Mouse (Mus musculus): ENCODE data around the gene Sp2. TPM values are rescaled to one million over a fixed set of nuclear protein-coding genes. Genes with fewer than 3 reads are reported as not detected.

Sp2 gene
- polyA plus RNA-seq, 1 experiment: 26.3 TPM

DNA sequence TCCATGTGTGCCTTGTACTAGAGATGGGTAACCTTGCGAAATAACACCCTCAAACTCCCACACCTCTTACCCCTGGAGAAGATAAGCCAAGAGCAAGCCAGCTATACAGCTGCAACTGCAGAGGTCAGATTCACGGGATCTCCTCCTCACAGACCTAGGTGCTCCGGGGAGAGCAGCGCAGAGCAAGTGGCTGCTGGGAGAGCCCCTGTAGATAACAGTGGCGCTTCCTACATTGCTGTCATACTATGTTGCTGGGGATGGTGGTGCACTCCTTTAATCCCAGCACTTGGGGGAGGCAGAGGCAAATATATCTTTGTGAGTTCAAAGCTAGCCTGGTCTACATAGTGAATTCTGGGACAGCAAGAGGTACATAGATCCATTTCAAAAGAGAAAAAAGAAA, 56.2 kb downstream of the Sp2 start:
- Histone ChIP-seq H3K4me3 (replicated peaks; ENCODE audit: extremely low read depth, low read depth, low read length) (no peak overlapping the region), H3K4me1 (ENCODE audit: control insufficient read depth, insufficient read depth, low read length) (no peaks in the 10 kb centered on the region)
- 82% methylated on average over 5 of the region's 5 CpGs for WGBS
- TF ChIP-seq CTCF (IDR thresholded peaks at IDR 0.05; ENCODE audit: insufficient read depth, low read length): no peak
- no peak for TF ChIP-seq POLR2A (IDR thresholded peaks at IDR 0.05; ENCODE audit: borderline replicate concordance, extremely low read depth, low read depth, low read length)
- DNase-seq: no peak

DNA sequence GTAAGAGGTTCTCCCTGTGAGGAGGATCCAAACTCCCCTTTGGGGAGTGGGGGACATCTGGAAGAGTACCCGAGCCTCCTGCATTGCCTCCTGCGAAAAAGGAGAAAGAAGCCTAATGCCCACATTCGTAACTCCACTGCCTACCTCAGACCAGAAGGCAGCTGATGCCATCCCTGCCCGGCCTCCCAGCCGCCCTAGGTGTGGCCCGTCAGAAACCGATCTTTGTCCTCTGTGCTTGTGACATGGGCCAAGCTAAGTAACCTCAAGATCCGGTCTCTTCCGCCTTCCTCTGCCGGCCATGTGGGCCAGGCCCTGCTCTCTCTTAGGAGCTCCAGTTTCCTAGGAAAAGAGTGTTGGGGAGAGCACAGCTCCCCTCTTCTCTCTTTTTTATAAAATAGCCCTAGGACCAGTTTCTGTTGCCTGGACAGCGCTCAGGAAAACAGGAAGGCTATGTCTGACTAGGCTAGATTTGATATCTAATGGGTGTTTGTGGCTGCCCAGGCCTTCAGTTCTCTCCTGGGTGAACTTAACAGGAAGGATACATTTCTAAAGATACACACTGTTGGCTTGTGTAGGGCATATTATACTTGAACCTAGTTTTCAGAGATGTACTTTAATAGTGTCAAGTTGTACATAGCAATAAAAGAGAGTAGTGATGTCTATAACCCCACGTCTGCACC, 57.1 kb downstream of the Sp2 start:
- no peak overlapping the region for H3K4me3 ChIP-seq (replicated peaks; ENCODE audit: extremely low read depth, low read depth, low read length)
- 80% methylated on average over 12 of the region's 12 CpGs for WGBS
- DNase-seq: no peak
- H3K4me1 ChIP-seq (ENCODE audit: control insufficient read depth, insufficient read depth, low read length): no peaks in the 10 kb centered on the region
- TF ChIP-seq CTCF (IDR thresholded peaks at IDR 0.05; ENCODE audit: insufficient read depth, low read length): no peak
- no peak for TF ChIP-seq POLR2A (IDR thresholded peaks at IDR 0.05; ENCODE audit: borderline replicate concordance, extremely low read depth, low read depth, low read length)

DNA sequence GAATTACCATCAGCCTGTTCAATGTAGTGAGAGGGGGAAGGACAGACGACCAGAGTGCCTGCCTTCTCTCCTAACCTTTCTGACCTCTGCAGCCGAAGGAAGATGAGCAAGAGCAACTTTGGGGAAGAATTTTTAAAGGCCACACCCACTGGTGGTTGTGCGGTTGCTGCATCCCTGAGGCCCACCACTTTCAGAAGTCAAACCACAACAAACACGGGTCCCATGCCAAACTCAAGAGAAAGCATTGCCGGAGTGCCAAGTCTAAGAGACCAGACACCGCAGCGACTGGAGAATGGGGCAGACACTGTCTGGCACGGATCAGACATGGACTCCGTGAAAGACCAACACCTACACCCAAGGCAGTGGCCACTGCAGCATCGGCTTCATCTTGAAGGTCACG, 57.9 kb downstream of the Sp2 start:
- no peaks in the 10 kb centered on the region for H3K4me1 ChIP-seq (ENCODE audit: control insufficient read depth, insufficient read depth, low read length)
- no peak overlapping the region for H3K4me3 ChIP-seq (replicated peaks; ENCODE audit: extremely low read depth, low read depth, low read length)
- TF ChIP-seq CTCF (IDR thresholded peaks at IDR 0.05; ENCODE audit: insufficient read depth, low read length): no peak
- TF ChIP-seq POLR2A (IDR thresholded peaks at IDR 0.05; ENCODE audit: borderline replicate concordance, extremely low read depth, low read depth, low read length): no peak
- no peak for DNase-seq
- 67% methylated on average over 11 of the region's 11 CpGs for WGBS

DNA sequence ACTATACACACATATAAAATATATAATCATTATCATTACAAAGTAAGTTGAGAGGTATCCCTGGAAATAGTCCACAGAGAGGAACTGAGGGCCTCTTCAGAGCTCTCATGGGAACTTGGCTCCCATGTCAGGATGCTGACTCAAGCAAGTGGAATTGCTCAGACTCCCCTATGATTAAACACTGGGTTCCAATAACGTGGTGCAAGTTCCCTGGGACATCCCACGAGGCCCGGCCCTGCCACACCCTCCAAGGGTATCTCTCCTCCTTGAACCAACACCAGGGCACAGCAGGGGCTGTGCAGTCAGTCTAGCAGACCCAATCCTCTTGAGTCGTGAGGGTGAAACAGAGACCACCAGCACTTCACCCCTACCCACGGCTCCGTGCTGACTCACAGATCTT, 63.8 kb downstream of the Sp2 start:
- Histone ChIP-seq H3K4me1 (ENCODE audit: control insufficient read depth, insufficient read depth, low read length) (peaks cover 5% of the 10 kb centered on the region; the same call in 1 of the 2 replicates), H3K4me3 (replicated peaks; ENCODE audit: extremely low read depth, low read depth, low read length) (no peak overlapping the region)
- DNase-seq: no peak
- TF ChIP-seq POLR2A (IDR thresholded peaks at IDR 0.05; ENCODE audit: borderline replicate concordance, extremely low read depth, low read depth, low read length) (no peak), CTCF (IDR thresholded peaks at IDR 0.05; ENCODE audit: insufficient read depth, low read length) (no peak)
- WGBS: 43% methylated on average over 6 of the region's 6 CpGs

- TF ChIP-seq CTCF (IDR thresholded peaks at IDR 0.05; ENCODE audit: insufficient read depth, low read length) (no peak), POLR2A (IDR thresholded peaks at IDR 0.05; ENCODE audit: borderline replicate concordance, extremely low read depth, low read depth, low read length) (no peak)
- WGBS: 86% methylated on average over 6 of the region's 6 CpGs
These were observed 65.3 kb downstream of the Sp2 start for GRCm38 (mm10) chr11:96917415-96917814.

DNA sequence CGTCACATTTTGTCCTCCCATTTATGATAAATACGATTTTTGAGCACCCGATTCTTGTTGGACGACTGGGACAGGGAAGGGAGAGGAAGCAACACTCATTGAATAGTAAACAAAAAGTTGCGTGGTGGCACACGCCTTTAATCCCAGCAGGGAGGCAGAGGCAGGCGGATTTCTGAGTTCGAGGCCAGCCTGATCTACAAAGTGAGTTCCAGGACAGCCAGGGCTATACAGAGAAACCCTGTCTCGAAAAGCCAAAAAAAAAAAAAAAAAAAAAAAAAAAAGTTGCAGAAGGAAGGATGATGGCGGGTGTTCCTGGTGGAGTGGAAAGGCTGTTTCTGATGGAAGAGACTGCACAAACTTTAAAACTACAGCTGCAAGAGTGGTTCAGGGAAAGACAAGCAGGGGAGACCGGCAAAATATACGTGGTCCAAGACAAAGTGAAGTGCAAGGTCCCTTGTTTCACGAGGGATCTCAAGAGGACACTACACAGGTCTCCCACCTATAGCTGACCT, 65.8 kb downstream of the Sp2 start:
- DNase-seq: peak; percentile 52
- Histone ChIP-seq H3K4me1 (ENCODE audit: control insufficient read depth, insufficient read depth, low read length) (peaks cover 5% of the 10 kb centered on the region; the same call in 1 of the 2 replicates), H3K4me3 (replicated peaks; ENCODE audit: extremely low read depth, low read depth, low read length) (peak overlapping the region; percentile 30)
- WGBS: 21% methylated on average over 13 of the region's 13 CpGs
- TF ChIP-seq CTCF (IDR thresholded peaks at IDR 0.05; ENCODE audit: insufficient read depth, low read length) (no peak), POLR2A (IDR thresholded peaks at IDR 0.05; ENCODE audit: borderline replicate concordance, extremely low read depth, low read depth, low read length) (no peak)

More at GRCm38 (mm10) chr11:96917415-96917814, 65.3 kb downstream of the Sp2 start:
- Histone ChIP-seq H3K4me3 (replicated peaks; ENCODE audit: extremely low read depth, low read depth, low read length) (no peak overlapping the region), H3K4me1 (ENCODE audit: control insufficient read depth, insufficient read depth, low read length) (peaks cover 5% of the 10 kb centered on the region; the same call in 1 of the 2 replicates)
- no peak for DNase-seq

- TF ChIP-seq POLR2A (IDR thresholded peaks at IDR 0.05; ENCODE audit: borderline replicate concordance, extremely low read depth, low read depth, low read length): peak; percentile 79; the same call in 1 of the 2 replicates
- peak; percentile 74 for TF ChIP-seq CTCF (IDR thresholded peaks at IDR 0.05; ENCODE audit: insufficient read depth, low read length)
- DNase-seq: peak; percentile 99
- peaks cover 5% of the 10 kb centered on the region; the same call in 1 of the 2 replicates for H3K4me1 ChIP-seq (ENCODE audit: control insufficient read depth, insufficient read depth, low read length)
- under 1% methylated on average over 55 of the region's 55 CpGs for WGBS
- peak within 1 kb of the TSS; percentile 75 for H3K4me3 ChIP-seq (replicated peaks; ENCODE audit: extremely low read depth, low read depth, low read length)
These were observed 66.5 kb downstream of the Sp2 start, which contains the start of gene Cdk5rap3 for GRCm38 (mm10) chr11:96916044-96916884. Cdk5rap3 (minus strand) TSS chr11:96916496.

DNA sequence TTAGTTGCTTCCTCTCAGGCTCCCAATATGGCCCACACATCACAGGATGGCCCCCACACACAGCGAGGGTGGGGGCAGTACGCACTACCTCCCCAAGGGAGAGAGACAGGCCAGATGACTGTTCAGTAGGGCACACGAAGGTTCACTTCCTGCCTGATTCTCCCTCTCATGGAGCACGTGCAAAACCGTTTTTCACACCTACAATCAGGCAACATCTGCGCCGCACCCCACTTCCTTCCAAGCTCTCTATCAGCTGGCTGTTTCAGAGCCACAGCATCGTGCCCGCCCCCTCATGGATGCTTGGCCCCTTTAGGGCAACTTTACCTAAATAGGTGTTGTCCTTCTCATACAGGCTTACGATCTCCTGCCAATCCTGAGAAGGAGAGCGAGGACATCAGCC, 70.1 kb downstream of the Sp2 start:
- peaks cover 5% of the 10 kb centered on the region; the same call in 1 of the 2 replicates for H3K4me1 ChIP-seq (ENCODE audit: control insufficient read depth, insufficient read depth, low read length)
- no peak for DNase-seq
- no peak for TF ChIP-seq POLR2A (IDR thresholded peaks at IDR 0.05; ENCODE audit: borderline replicate concordance, extremely low read depth, low read depth, low read length)
- TF ChIP-seq CTCF (IDR thresholded peaks at IDR 0.05; ENCODE audit: insufficient read depth, low read length): no peak
- 69% methylated on average over 11 of the region's 11 CpGs for WGBS
- H3K4me3 ChIP-seq (replicated peaks; ENCODE audit: extremely low read depth, low read depth, low read length): no peak overlapping the region

DNA sequence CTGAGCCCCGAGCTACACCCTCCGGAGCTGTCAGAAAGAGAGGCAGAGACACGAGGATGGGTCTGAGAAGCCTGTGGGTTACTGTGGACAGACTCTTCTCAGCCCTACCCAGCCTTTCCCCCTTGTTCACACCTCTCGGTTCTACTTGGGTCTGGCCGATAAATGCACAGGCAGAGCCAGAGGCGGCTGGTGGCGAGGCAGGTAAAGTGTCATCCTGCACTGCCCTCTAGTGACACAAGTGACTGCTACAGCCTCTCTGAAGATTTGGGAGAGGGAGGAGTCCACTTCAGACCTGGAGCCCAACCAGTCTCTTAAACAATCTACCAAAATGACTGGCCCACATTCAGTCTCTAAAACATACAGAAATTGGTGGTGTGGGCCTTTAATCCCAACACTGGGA, 72.8 kb downstream of the Sp2 start:
- Histone ChIP-seq H3K4me1 (ENCODE audit: control insufficient read depth, insufficient read depth, low read length) (peaks cover 2% of the 10 kb centered on the region; the same call in 1 of the 2 replicates), H3K4me3 (replicated peaks; ENCODE audit: extremely low read depth, low read depth, low read length) (no peak overlapping the region)
- peak; percentile 63 for DNase-seq
- TF ChIP-seq POLR2A (IDR thresholded peaks at IDR 0.05; ENCODE audit: borderline replicate concordance, extremely low read depth, low read depth, low read length) (no peak), CTCF (IDR thresholded peaks at IDR 0.05; ENCODE audit: insufficient read depth, low read length) (peak; percentile 79)
- 27% methylated on average over 7 of the region's 7 CpGs for WGBS
